In the genomic region with DNA sequence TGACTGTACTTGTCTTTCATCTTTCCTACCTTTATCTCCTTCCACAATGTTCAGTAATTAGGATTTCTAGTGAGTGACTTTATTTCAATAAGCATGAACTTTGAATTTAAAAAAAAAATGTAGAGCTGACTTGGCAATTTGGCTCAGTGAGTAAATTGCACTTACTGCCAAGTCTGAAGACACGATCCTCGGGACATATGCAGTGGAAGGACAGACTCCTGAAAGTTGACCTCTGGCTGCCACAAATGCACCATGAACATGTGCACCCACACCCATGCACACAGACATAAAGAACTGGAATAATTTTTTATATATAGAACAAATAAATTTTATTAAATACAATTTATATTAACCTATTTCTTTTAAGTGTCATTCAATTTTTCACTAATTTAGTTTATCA, we compare ENCODE assay signal across 19 mouse cellular contexts. TPM values are rescaled to one million over a fixed set of nuclear protein-coding genes. Genes with fewer than 3 reads are reported as not detected.
DNase-seq lines count a peak whose midpoint lies in the region; ATAC-seq and TF ChIP-seq lines count a peak whose summit lies in the region.
"Had no signal": no experiment of that assay in that cellular context is flagged by ENCODE, and none has a peak within 500 bp of the region (broad histone marks: within the 10 kb centered on the region; RNA-seq: fewer than 3 reads in every experiment).

No protein-coding gene starts in this region.

- DNase-seq in adipocyte (ENCODE audit: low spot score) = peak; percentile 39
- DNase-seq in gastrocnemius, postnatal 14 days = no peak
- DNase-seq: adrenal gland, adult 8-10 months; adrenal gland, postnatal 14 days; adrenal gland, postnatal 36 days; cerebellum, adult 11-12 months; cerebellum, adult 2 months; cerebellum, adult 9-10 months; cerebellum, postnatal 10 days; cerebellum, postnatal 25 days; forebrain, postnatal 0 days had no signal

- H3K9ac ChIP-seq in intestine, embryonic 16.5 days (ENCODE audit: low read depth, low read length) = no peak overlapping the region
- no peak overlapping the region for H3K9ac ChIP-seq in intestine, embryonic 15.5 days
- no peak overlapping the region for H3K9ac ChIP-seq in intestine, postnatal 0 days (ENCODE audit: low read depth, low read length)
- H3K9ac ChIP-seq: embryonic facial prominence, embryonic 12.5 days; forebrain, embryonic 13.5 days; forebrain, embryonic 15.5 days; forebrain, postnatal 0 days had no signal

- intact Hi-C loops in gastrocnemius, postnatal 14 days (cut with DNase I; ENCODE audit: low total_unique reads) = no loop called here

- no peaks in the 10 kb centered on the region for H3K27me3 ChIP-seq in intestine, embryonic 16.5 days (replicated peaks; ENCODE audit: control insufficient read depth, insufficient read depth, low read length)
- no peaks in the 10 kb centered on the region for H3K27me3 ChIP-seq in intestine, embryonic 15.5 days (replicated peaks)
- no peaks in the 10 kb centered on the region for H3K27me3 ChIP-seq in intestine, postnatal 0 days (replicated peaks; ENCODE audit: control insufficient read depth, insufficient read depth, low read length)
- H3K27me3 ChIP-seq: embryonic facial prominence, embryonic 12.5 days; forebrain, embryonic 13.5 days; forebrain, embryonic 15.5 days had no signal

- no peaks in the 10 kb centered on the region for H3K9me3 ChIP-seq in intestine, embryonic 16.5 days (ENCODE audit: control insufficient read depth, low read length)
- H3K9me3 ChIP-seq in intestine, embryonic 15.5 days = no peaks in the 10 kb centered on the region
- H3K9me3 ChIP-seq in intestine, postnatal 0 days (ENCODE audit: control insufficient read depth) = no peaks in the 10 kb centered on the region
- H3K9me3 ChIP-seq: embryonic facial prominence, embryonic 10.5 days; embryonic facial prominence, embryonic 12.5 days; forebrain, embryonic 13.5 days; forebrain, embryonic 15.5 days had no signal

- no peaks in the 10 kb centered on the region for H3K36me3 ChIP-seq in intestine, embryonic 16.5 days (ENCODE audit: control insufficient read depth, insufficient read depth, low read length)
- no peaks in the 10 kb centered on the region for H3K36me3 ChIP-seq in intestine, embryonic 15.5 days
- no peaks in the 10 kb centered on the region; the same call in 1 of the 2 replicates for H3K36me3 ChIP-seq in intestine, postnatal 0 days (ENCODE audit: control insufficient read depth, insufficient read depth)
- H3K36me3 ChIP-seq: forebrain, embryonic 15.5 days had no signal

- H3K4me3 ChIP-seq in intestine, embryonic 16.5 days (ENCODE audit: low read length) = no peak overlapping the region
- no peak overlapping the region for H3K4me3 ChIP-seq in intestine, embryonic 15.5 days (replicated peaks)
- no peak overlapping the region for H3K4me3 ChIP-seq in intestine, postnatal 0 days (ENCODE audit: low read depth, low read length)
- H3K4me3 ChIP-seq: embryonic facial prominence, embryonic 10.5 days; embryonic facial prominence, embryonic 12.5 days; forebrain, embryonic 13.5 days; forebrain, embryonic 15.5 days had no signal

- no peak overlapping the region for H3K27ac ChIP-seq in intestine, embryonic 16.5 days (ENCODE audit: low read length)
- H3K27ac ChIP-seq in intestine, embryonic 15.5 days = no peak overlapping the region
- no peak overlapping the region for H3K27ac ChIP-seq in intestine, postnatal 0 days (ENCODE audit: low read depth, low read length)
- H3K27ac ChIP-seq: embryonic facial prominence, embryonic 10.5 days; embryonic facial prominence, embryonic 12.5 days; forebrain, embryonic 13.5 days; forebrain, embryonic 15.5 days had no signal

- peak; percentile 59; the same call in 1 of the 2 replicates for ATAC-seq in intestine, embryonic 16.5 days
- ATAC-seq in intestine, embryonic 15.5 days = no peak
- ATAC-seq in intestine, postnatal 0 days = peak; percentile 56; the same call in 1 of the 2 replicates
- ATAC-seq: forebrain, postnatal 0 days had no signal

- TF ChIP-seq CTCF in intestine, postnatal 0 days (IDR thresholded peaks at IDR 0.05; ENCODE audit: low read depth) = no peak

- WGBS in intestine, embryonic 16.5 days = 70% methylated on average over 2 of the region's 2 CpGs
- WGBS in intestine, embryonic 15.5 days = 65% methylated on average over 2 of the region's 2 CpGs
- 42% methylated on average over 2 of the region's 2 CpGs for WGBS in intestine, postnatal 0 days

- no peak overlapping the region for H3K4me2 ChIP-seq in intestine, embryonic 16.5 days (ENCODE audit: low read depth, low read length)
- no peak overlapping the region for H3K4me2 ChIP-seq in intestine, embryonic 15.5 days (replicated peaks)
- H3K4me2 ChIP-seq in intestine, postnatal 0 days (replicated peaks; ENCODE audit: low read depth) = no peak overlapping the region
- H3K4me2 ChIP-seq: embryonic facial prominence, embryonic 12.5 days; forebrain, embryonic 13.5 days; forebrain, embryonic 15.5 days had no signal

- H3K4me1 ChIP-seq in intestine, embryonic 16.5 days (ENCODE audit: control insufficient read depth, insufficient read depth, low read length) = no peaks in the 10 kb centered on the region
- H3K4me1 ChIP-seq in intestine, embryonic 15.5 days (replicated peaks) = no peaks in the 10 kb centered on the region
- H3K4me1 ChIP-seq in intestine, postnatal 0 days (replicated peaks; ENCODE audit: control insufficient read depth, insufficient read depth, low read length) = no peaks in the 10 kb centered on the region
- H3K4me1 ChIP-seq: embryonic facial prominence, embryonic 12.5 days had no signal

RNA-seq across cellular contexts. Expression of a gene that starts 29.7 kb away (rescaled TPM):
- polyA plus RNA-seq in intestine, embryonic 16.5 days (2015; fragmentation: Nextera tagmentation; extraction: Ambion mirVana) = 38.8 and 40.6 TPM in 2 replicates
- polyA plus RNA-seq in intestine, embryonic 15.5 days (2015; fragmentation: Nextera tagmentation; extraction: Ambion mirVana) = 45.6 and 47.5 TPM in 2 replicates
- polyA plus RNA-seq in intestine, postnatal 0 days (2015; fragmentation: Nextera tagmentation; extraction: Ambion mirVana) = 25.5 and 29.7 TPM in 2 replicates
- total RNA-seq in gastrocnemius, postnatal 14 days (2021) = 10 to 100 TPM; 22.3 to 26.4 TPM
- total RNA-seq: MEL had no signal

RNA-seq across cellular contexts. Expression of a gene that starts 29.8 kb away (rescaled TPM):
- 1.6 and 1.7 TPM in 2 replicates for polyA plus RNA-seq in intestine, embryonic 16.5 days (2015; fragmentation: Nextera tagmentation; extraction: Ambion mirVana)
- polyA plus RNA-seq in intestine, embryonic 15.5 days (2015; fragmentation: Nextera tagmentation; extraction: Ambion mirVana) = 2.8 and 3.2 TPM in 2 replicates
- 0.55 TPM in 2 replicates for polyA plus RNA-seq in intestine, postnatal 0 days (2015; fragmentation: Nextera tagmentation; extraction: Ambion mirVana)
- total RNA-seq in gastrocnemius, postnatal 14 days (2021) = 10 to 100 TPM in 1 of 2 experiments, 1 to 10 TPM in 1; 8.6 to 12.3 TPM
- total RNA-seq: MEL had no signal
